Mouse (Mus musculus) fat pad, adult 2 months (tissue): ENCODE measurements around the gene Dcaf15.

Experiments used
- DNase-seq: peaks from one replicate; pipeline ENCODE4 v3.0.0-alpha.2; 2011; ENCODE audit warnings: low read depth, low spot score; ENCODE audit errors: extremely low read depth

The Dcaf15 gene

DNA sequence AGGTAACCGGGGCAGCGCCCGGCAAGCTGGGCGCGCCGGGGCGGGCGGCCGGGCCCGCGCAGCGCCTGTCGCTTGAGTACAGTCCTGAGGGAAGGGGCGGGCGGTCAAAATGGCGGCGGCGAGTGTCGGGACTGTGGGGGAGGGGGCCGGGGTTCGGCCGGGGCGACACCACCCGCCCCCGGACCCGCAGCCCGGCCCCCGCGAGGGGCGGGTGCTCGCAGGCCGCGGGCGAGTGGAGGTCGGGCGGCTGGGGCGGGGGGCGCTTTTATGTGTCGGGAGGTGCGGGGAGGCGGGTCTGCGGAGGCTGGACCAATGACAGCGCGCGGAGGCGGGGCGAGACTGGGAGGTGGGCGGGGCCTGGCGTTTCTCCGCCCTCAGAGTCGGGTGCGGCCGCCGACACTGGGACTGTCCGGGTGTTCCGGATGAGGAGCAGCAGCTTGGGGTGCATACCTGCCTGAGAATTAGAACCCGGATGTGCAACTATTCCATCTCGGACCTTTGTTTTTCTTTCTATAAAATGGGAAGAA, 37.5 kb downstream of the Dcaf15 start:
- DNase-seq: no peak

DNA sequence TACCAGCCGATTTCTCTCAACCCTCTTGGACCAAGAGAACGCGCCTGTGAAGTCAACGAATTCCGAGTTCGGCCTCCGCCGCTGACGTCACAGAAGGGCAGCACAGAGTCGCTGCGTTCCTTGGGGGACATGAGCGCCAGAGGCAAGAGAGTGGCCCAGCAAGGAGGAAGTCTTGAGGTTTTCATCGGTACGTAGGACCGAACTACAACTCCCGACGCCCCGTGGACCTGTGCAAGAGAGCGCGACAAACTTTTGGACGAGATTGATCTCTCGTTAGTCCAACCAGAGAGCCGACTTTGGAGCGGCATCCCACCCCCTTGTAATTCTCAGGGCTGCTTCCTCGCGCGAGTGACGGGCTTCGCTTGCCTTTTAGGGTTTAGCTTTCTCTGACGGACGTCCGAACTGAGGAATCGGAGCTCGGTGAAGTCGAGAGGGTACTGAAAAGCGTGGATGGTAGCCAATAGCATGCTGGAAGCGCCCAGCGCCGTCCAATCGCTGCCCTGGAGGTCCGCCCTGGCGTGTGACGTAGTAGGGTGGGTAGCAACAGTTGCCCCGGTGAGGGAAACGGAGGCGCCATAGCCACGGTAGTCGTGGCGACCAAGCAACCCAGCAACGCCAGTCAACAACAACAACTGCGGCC, 38.2 kb downstream of the Dcaf15 start, which contains the start of gene Rfx1:
Rfx1 (plus strand) TSS at position 544 of the 640 bp plus-strand sequence.
- peak; percentile 98 for DNase-seq

DNA sequence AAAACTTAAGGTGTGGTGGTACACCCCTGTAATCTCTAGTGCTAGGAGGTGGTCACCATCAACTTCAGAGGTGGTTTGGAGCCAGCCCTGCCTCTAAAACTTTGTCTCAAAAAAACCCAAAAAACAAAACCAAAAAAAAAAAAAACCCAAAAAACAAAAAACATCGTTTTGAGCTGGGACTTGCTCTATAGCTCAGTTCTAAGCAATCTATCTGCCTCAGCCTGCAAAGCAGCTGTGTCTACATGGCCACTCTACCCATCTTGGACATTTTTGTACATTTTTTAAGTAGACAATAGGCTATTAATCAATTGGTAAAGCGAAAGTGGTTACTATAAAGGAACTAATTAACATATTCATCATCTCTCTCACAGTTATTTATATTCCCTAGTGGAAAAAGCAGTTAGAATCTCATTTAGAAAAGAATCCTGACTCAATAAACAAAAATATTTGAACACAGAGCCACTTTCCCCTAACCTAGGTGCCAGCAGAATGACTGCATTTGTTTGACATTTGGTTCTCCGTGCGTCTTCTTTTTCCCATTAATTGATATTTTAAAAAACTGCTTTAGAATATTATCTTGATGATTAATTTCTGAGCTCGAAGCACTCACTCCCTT, 39.0 kb downstream of the Dcaf15 start:
- no peak for DNase-seq

DNA sequence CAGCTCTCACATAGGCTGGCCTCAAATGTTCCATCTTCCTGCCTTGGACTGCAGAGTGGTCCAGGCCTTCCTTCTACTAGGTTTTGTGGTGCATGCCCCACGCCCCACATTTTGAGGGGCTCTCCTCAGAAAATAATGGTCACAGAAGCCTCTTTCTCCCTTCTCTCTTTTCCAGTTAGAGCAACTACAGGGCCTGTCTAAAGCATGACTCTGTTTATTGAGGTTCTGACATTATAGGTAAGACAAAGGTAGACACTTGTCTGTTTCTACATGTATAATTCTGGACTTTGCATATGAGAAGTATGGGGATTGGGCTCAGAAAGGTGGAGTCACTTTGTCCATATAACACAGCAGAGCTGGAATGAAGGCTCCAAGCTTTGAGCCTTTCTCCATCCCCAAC, 39.5 kb downstream of the Dcaf15 start, which contains the start of gene Gm10643:
Gm10643 (minus strand) TSS at position 101 of the 400 bp plus-strand sequence.
- no peak for DNase-seq

- no peak for DNase-seq
Observed at GRCm38 (mm10) chr8:84063861-84064610, 40.5 kb downstream of the Dcaf15 start.

- no peak for DNase-seq
Observed at GRCm38 (mm10) chr8:84060245-84060644, 44.3 kb downstream of the Dcaf15 start.

DNA sequence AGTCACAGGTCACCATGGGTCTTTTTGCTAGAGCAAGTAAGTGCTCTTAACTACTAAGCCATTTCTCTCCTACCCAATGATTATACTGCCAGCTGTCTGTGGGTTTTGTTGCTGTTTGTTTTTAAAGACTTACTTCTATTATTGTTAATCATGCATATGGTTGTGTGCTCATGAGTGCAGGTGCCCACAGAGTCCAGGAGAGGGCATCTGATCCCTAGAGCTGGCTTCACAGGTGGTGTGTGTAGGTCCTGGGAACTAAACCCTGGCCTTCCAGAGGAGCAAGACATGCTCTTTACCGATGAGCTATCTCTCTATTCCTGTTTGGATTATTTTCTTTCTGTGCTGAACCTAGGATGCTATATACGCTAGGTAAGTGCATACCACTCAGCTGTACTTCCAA, 45.3 kb downstream of the Dcaf15 start:
- no peak for DNase-seq

DNA sequence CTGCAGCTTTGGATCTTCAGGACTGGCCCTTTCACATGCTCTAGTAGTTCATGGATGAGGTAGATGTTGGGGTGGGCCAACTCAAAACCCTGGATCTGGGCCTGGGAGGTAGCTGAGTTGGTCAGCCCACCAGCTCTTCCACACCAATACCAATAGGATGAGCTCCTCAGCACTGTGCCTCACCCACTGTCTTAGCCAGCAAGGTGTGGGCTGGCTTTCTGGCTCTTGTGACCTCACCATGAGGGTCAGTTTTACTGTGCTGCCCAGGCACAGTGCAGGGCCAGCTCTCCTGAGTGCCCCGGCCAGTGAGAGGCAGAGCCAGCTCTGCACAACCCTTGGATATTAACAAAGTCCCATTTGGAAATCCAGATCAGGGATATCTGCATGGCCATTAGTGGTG, 46.7 kb downstream of the Dcaf15 start:
- no peak for DNase-seq

DNA sequence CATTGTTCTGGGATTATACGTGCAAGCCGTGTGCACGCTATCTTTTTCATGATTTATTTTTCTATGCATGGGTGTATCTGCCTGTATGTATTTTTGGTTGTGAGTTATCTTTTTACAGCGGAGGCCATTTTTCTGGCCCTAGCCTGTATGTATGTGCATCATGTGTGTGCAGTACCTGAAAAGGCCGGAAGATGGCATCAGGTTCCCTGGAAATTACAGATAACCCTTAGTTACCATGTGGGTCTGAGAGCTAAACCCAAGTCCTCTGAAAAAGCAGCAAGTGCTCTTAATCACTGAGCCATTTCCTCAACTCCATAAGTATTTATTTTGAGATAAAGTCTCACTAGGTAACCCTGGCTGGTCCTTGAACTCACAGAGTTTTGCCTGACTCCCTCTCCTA, 51.3 kb downstream of the Dcaf15 start:
- no peak for DNase-seq

GRCm38 (mm10) chr8:84052746-84053145, 51.8 kb downstream of the Dcaf15 start:
- DNase-seq: no peak

DNA sequence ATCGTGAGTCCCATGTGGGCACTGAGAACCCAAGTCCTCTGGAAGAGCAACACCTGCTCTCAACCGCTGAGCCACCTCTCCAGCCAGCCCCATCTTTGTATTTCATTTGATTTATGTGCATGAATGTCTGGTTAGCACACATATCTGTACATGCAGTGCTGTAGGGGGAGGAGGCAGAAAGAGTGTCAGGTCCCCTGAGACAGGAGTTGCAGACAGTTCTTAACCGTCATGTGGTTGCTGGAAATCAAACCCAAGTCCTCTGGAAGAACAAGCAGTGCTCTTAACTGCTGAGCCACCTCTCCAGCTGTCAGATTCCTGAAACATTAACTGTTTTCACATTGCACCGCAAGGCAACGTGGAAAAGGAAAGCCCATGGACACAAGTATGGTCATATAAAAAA, 56.4 kb downstream of the Dcaf15 start:
- no peak for DNase-seq
